Mouse (Mus musculus) midbrain, embryonic 10.5 days (tissue): Measurements from ENCODE around the gene Aldh3b2. TPM values are rescaled to one million over a fixed set of nuclear protein-coding genes. Genes with fewer than 3 reads are reported as not detected.

Experiments
- DNase-seq: peaks from one replicate; pipeline ENCODE4 v3.0.0-alpha.2; 2017; ENCODE audit warnings: low spot score
- H3K27ac ChIP-seq: fragments of 300-500 bp; sonication (generic); replicated peaks from 2 replicates; pipeline ENCODE4 v1.5.1; 2016; ENCODE audit warnings: mild to moderate bottlenecking
- H3K27me3 ChIP-seq: fragments of 300-500 bp; sonication (generic); 2 replicates; pipeline ENCODE4 v1.6.1; 2016; ENCODE audit warnings: low read depth, mild to moderate bottlenecking; ENCODE audit not compliant: poor library complexity, severe bottlenecking
- H3K36me3 ChIP-seq: fragments of 300-500 bp; sonication (generic); 2 replicates; pipeline ENCODE4 v1.6.1; 2016; ENCODE audit warnings: mild to moderate bottlenecking, moderate library complexity
- H3K4me1 ChIP-seq: fragments of 300-500 bp; sonication (generic); 2 replicates; pipeline ENCODE4 v1.6.1; 2016
- H3K4me3 ChIP-seq: fragments of 300-500 bp; sonication (generic); 2 replicates; pipeline ENCODE4 v1.5.1; 2016; ENCODE audit warnings: mild to moderate bottlenecking, moderate library complexity
- H3K9me3 ChIP-seq: fragments of 300-500 bp; sonication (generic); replicated peaks from 2 replicates; pipeline ENCODE4 v1.6.1; 2016; ENCODE audit warnings: mild to moderate bottlenecking
- WGBS: fragments of 180-500 bp; shearing (Covaris S2); methylation state at CpG from one replicate; pipeline ENCODE4 v1.1.7; 2016; 5-methylcytosine and 5-hydroxymethylcytosine counted together
- polyA plus RNA-seq: library from polyadenylated mRNA; unstranded; fragments of >200 nt; fragmentation: Nextera tagmentation; extraction: Ambion mirVana; gene quantifications from 2 replicates; pipeline ENCODE4 v1.2.1, GENCODE M21; 2016

Aldh3b2 gene
- polyA plus RNA-seq, 1 experiment from 2014 or later = 0.35 TPM

GRCm38 (mm10) chr19:3975866-3976265, 3.7 kb downstream of the Aldh3b2 start:
- 85% methylated on average over 2 of the region's 2 CpGs for WGBS
- Histone ChIP-seq H3K4me3 (no peak overlapping the region), H3K36me3 (no peaks in the 10 kb centered on the region), H3K9me3 (no peaks in the 10 kb centered on the region), H3K4me1 (peaks cover 21% of the 10 kb centered on the region), H3K27ac (no peak overlapping the region), H3K27me3 (no peaks in the 10 kb centered on the region; the same call in 1 of the 2 replicates)
- no peak for DNase-seq

DNA sequence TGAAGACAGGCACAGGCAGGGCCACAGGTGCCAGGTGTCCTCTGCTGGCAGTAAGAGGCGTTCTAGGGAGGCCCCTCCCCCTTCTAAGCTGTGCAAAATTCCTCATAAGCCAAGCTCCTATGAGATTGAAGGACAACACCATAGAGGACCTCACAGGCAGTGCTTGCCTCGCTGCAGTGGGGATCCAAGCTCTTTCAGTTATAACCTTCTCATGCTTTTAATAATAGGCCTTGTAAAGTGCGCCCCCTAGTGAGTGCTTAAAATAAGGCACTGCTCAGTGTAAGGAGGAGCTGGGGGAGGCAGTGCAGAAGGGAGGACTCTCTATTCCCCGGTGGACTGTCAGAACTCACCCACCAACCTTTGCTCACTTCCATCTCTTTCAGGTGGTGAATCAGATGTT, 8.2 kb downstream of the Aldh3b2 start:
- 17% methylated on average over 4 of the region's 4 CpGs for WGBS
- Histone ChIP-seq H3K27me3 (0 out of 2 replicates have a peak, but pooled peaks cover 4% of the 10 kb centered on the region), H3K4me3 (no peak overlapping the region), H3K9me3 (no peaks in the 10 kb centered on the region), H3K27ac (peak overlapping the region; percentile 65), H3K4me1 (peaks cover 46% of the 10 kb centered on the region), H3K36me3 (no peaks in the 10 kb centered on the region)
- DNase-seq = peak; percentile 75

GRCm38 (mm10) chr19:3980917-3981316, 8.8 kb downstream of the Aldh3b2 start:
- Histone ChIP-seq H3K4me1 (peaks cover 52% of the 10 kb centered on the region), H3K9me3 (no peaks in the 10 kb centered on the region), H3K4me3 (no peak overlapping the region), H3K27me3 (0 out of 2 replicates have a peak, but pooled peaks cover 4% of the 10 kb centered on the region), H3K27ac (no peak overlapping the region), H3K36me3 (no peaks in the 10 kb centered on the region)
- 76% methylated on average over 9 of the region's 9 CpGs for WGBS
- no peak for DNase-seq

DNA sequence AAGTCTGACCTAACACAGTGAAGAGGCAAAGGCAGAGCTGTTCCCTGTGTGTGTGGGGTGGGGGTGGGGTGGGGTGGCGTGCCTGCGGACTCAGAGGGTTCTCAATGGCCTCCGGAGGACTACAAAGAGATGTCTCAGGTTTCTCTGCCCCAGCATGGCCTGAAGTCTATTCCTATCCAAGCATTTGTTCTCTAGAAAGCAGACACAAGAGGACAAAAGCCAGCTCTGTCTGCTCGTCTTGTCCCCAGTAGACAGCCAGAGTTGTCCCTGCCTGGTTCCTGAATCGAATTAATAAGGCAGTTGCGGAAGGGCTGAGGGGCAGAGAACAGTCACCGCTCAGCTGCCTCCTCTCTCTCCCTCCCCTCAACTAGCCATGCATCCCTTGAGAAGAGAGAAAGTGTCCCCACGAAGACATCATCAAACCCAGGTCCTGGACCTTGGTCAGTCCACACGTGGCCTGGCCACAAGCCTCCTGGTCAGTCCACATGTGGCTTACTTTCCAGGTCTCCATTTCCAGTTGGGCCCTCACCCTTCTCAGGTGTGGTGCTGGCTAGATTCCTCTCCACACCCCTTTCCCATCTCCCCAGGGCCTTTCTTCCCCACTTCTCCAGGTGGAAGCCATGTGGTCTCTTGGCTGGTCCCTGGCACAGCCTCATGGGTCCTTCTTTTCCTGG, 11.5 kb downstream of the Aldh3b2 start:
- Histone ChIP-seq H3K36me3 (no peaks in the 10 kb centered on the region), H3K27ac (peak overlapping the region; percentile 69), H3K27me3 (0 out of 2 replicates have a peak, but pooled peaks cover 4% of the 10 kb centered on the region), H3K4me1 (peaks cover 57% of the 10 kb centered on the region), H3K4me3 (no peak overlapping the region), H3K9me3 (peaks cover 2% of the 10 kb centered on the region; the same call in 1 of the 2 replicates)
- 35% methylated on average over 9 of the region's 9 CpGs for WGBS
- no peak for DNase-seq

DNA sequence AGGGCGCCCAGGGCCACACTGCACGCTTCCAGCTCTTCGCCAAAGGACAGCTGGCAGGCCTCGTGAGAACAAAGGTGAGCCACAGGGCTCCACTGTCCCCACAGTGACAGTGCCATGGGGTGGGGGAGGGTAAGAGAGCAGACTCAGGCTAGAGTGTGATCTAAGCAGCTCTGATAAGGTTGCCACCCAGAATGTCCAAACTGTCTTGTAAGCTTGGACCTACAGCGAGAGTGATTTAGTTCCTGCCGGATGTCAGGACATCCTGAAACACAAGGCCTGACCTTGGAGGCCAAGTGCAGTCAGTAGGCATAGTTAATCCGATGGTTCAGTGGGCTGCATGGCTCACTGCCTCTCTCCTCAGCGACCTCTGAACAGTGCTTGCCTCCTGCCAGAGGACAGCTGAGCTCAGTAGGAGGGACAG, 13.1 kb downstream of the Aldh3b2 start:
- H3K36me3 ChIP-seq = no peaks in the 10 kb centered on the region
- H3K27ac ChIP-seq = peak overlapping the region; percentile 69
- peak; percentile 53 for DNase-seq
- 19% methylated on average over 8 of the region's 8 CpGs for WGBS
- H3K4me1 ChIP-seq = peaks cover 47% of the 10 kb centered on the region
- peaks cover 6% of the 10 kb centered on the region; the same call in 1 of the 2 replicates for H3K9me3 ChIP-seq
- no peak overlapping the region for H3K4me3 ChIP-seq
- 0 out of 2 replicates have a peak, but pooled peaks cover 4% of the 10 kb centered on the region for H3K27me3 ChIP-seq

- H3K27ac ChIP-seq = peak within 1 kb of the TSS; percentile 69
- peaks cover 6% of the 10 kb centered on the region; the same call in 1 of the 2 replicates for H3K9me3 ChIP-seq
- no peaks in the 10 kb centered on the region for H3K36me3 ChIP-seq
- H3K4me3 ChIP-seq = no peak within 1 kb of the TSS
- H3K4me1 ChIP-seq = peaks cover 46% of the 10 kb centered on the region
- 0 out of 2 replicates have a peak, but pooled peaks cover 9% of the 10 kb centered on the region for H3K27me3 ChIP-seq
- DNase-seq = no peak
- WGBS = 23% methylated on average over 8 of the region's 8 CpGs
Measured at GRCm38 (mm10) chr19:3986334-3986733, 14.2 kb downstream of the Aldh3b2 start, which contains the start of gene Acy3. TSS of gene Acy3 (plus strand) at chr19:3986570.

- no peaks in the 10 kb centered on the region for H3K36me3 ChIP-seq
- no peak overlapping the region for H3K4me3 ChIP-seq
- 0 out of 2 replicates have a peak, but pooled peaks cover 9% of the 10 kb centered on the region for H3K27me3 ChIP-seq
- H3K27ac ChIP-seq = no peak overlapping the region
- peaks cover 47% of the 10 kb centered on the region for H3K4me1 ChIP-seq
- no peak for DNase-seq
- H3K9me3 ChIP-seq = peaks cover 6% of the 10 kb centered on the region; the same call in 1 of the 2 replicates
- whole genome bisulfite sequencing = 91% methylated on average over 14 of the region's 14 CpGs
Measured at GRCm38 (mm10) chr19:3988066-3988465, 15.9 kb downstream of the Aldh3b2 start.

DNA sequence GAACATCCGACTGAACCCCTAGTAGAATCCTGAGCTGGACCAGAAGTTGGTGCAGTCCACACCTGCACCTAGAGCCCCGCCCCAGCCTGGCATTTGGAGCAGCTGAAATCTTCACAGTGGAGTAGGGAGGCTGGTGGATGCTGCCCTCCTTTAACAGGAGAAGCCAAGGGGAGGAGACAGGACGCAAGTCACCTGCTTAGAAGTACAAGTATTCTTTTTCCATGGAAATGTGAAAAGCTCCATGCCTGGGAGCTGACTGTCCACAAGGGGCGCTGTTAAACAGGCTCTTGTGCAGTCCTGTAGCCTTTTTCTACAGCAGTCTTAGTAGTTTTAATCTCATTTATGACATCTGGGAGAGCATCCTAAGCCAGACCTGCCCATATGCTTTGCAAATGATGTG, 16.6 kb downstream of the Aldh3b2 start:
- Histone ChIP-seq H3K4me1 (peaks cover 40% of the 10 kb centered on the region), H3K27ac (no peak overlapping the region), H3K36me3 (no peaks in the 10 kb centered on the region), H3K9me3 (peaks cover 6% of the 10 kb centered on the region; the same call in 1 of the 2 replicates), H3K27me3 (0 out of 2 replicates have a peak, but pooled peaks cover 8% of the 10 kb centered on the region), H3K4me3 (no peak overlapping the region)
- 90% methylated on average over 4 of the region's 4 CpGs for WGBS
- DNase-seq = no peak

GRCm38 (mm10) chr19:3990804-3991203, 18.7 kb downstream of the Aldh3b2 start:
- Histone ChIP-seq H3K9me3 (peaks cover 6% of the 10 kb centered on the region; the same call in 1 of the 2 replicates), H3K4me1 (peaks cover 23% of the 10 kb centered on the region), H3K36me3 (no peaks in the 10 kb centered on the region), H3K4me3 (no peak overlapping the region), H3K27ac (no peak overlapping the region; the same call in 1 of the 2 replicates), H3K27me3 (0 out of 2 replicates have a peak, but pooled peaks cover 5% of the 10 kb centered on the region)
- no peak for DNase-seq
- 71% methylated on average over 6 of the region's 6 CpGs for WGBS

GRCm38 (mm10) chr19:3991562-3991961, 19.4 kb downstream of the Aldh3b2 start:
- 0 out of 2 replicates have a peak, but pooled peaks cover 5% of the 10 kb centered on the region for H3K27me3 ChIP-seq
- WGBS = 88% methylated on average over 3 of the region's 3 CpGs
- H3K4me1 ChIP-seq = peaks cover 15% of the 10 kb centered on the region
- no peak overlapping the region for H3K27ac ChIP-seq
- no peak overlapping the region for H3K4me3 ChIP-seq
- no peak for DNase-seq
- H3K36me3 ChIP-seq = no peaks in the 10 kb centered on the region
- peaks cover 6% of the 10 kb centered on the region; the same call in 1 of the 2 replicates for H3K9me3 ChIP-seq

- Histone ChIP-seq H3K4me1 (peaks cover 11% of the 10 kb centered on the region; the same call in 1 of the 2 replicates), H3K27ac (no peak overlapping the region), H3K27me3 (0 out of 2 replicates have a peak, but pooled peaks cover 5% of the 10 kb centered on the region), H3K36me3 (no peaks in the 10 kb centered on the region), H3K4me3 (no peak overlapping the region), H3K9me3 (peaks cover 6% of the 10 kb centered on the region; the same call in 1 of the 2 replicates)
- WGBS = 85% methylated on average over 3 of the region's 3 CpGs
- no peak for DNase-seq
Measured at GRCm38 (mm10) chr19:3991966-3992365, 19.8 kb downstream of the Aldh3b2 start.

DNA sequence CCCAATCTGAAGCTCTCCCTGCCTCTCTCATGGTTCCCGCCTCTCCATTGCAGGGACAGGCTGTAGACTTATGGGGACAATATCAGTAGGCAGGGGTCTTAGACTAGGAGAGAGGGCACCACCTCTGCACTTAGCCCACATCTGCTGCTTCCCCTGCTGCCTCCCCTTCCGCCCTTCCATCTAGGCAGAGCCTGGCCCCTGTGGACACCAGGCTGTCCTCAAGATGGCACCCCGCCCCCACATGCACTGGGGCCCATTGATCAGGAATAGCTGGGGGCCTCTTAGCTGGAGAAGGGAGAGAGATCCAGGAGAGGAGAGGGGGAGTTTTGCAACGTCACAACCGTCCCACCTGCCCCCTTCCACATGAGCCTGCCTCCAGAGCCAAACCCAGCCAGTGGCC, 20.3 kb downstream of the Aldh3b2 start, which contains the start of gene Tbx10:
Tbx10 (plus strand) TSS at position 337 of the 400 bp plus-strand sequence.
- peaks cover 6% of the 10 kb centered on the region; the same call in 1 of the 2 replicates for H3K9me3 ChIP-seq
- H3K36me3 ChIP-seq = no peaks in the 10 kb centered on the region
- DNase-seq = no peak
- H3K27ac ChIP-seq = peak within 1 kb of the TSS; percentile 42; the same call in 1 of the 2 replicates
- WGBS = 69% methylated on average over 5 of the region's 5 CpGs
- peaks cover 11% of the 10 kb centered on the region; the same call in 1 of the 2 replicates for H3K4me1 ChIP-seq
- H3K4me3 ChIP-seq = no peak within 1 kb of the TSS
- H3K27me3 ChIP-seq = 0 out of 2 replicates have a peak, but pooled peaks cover 5% of the 10 kb centered on the region

- Histone ChIP-seq H3K4me3 (no peak overlapping the region), H3K36me3 (no peaks in the 10 kb centered on the region), H3K27me3 (peaks cover 12% of the 10 kb centered on the region), H3K27ac (no peak overlapping the region), H3K4me1 (peaks cover 26% of the 10 kb centered on the region), H3K9me3 (no peaks in the 10 kb centered on the region)
- 70% methylated on average over 6 of the region's 6 CpGs for WGBS
- no peak for DNase-seq
Measured at GRCm38 (mm10) chr19:3994932-3995331, 22.8 kb downstream of the Aldh3b2 start.
